Mouse (Mus musculus) embryonic facial prominence, embryonic 12.5 days (tissue): Measurements from ENCODE around the gene Olfr1513. TPM values are rescaled to one million over a fixed set of nuclear protein-coding genes. Genes with fewer than 3 reads are reported as not detected.
"Not testable (repeated sequence)": the region's sequence is repeated elsewhere in the genome, so short reads cannot be mapped to it uniquely, and the experiment has no call there.

Experiments used
- ATAC-seq: fragments of 200-750 bp; cut with Nextera tagmentation; 2 replicates; pipeline ENCODE4 v1.8.0; 2017; ENCODE audit not compliant: insufficient number of reproducible peaks, insufficient read depth, low FRiP score, low TSS enrichment
- H3K27ac ChIP-seq: fragments of 300-500 bp; sonication (generic); 2 replicates; pipeline ENCODE4 v1.5.1; 2016; ENCODE audit warnings: mild to moderate bottlenecking
- H3K27me3 ChIP-seq: fragments of 300-500 bp; sonication (generic); 2 replicates; pipeline ENCODE4 v1.6.1; 2016; ENCODE audit warnings: mild to moderate bottlenecking, moderate library complexity
- H3K36me3 ChIP-seq: fragments of 300-500 bp; sonication (generic); 2 replicates; pipeline ENCODE4 v1.6.1; 2016; ENCODE audit warnings: mild to moderate bottlenecking
- H3K4me1 ChIP-seq: fragments of 300-500 bp; sonication (generic); 2 replicates; pipeline ENCODE4 v1.6.1; 2016
- H3K4me2 ChIP-seq: fragments of 300-500 bp; sonication (generic); replicated peaks from 2 replicates; pipeline ENCODE4 v1.6.1; 2016; ENCODE audit warnings: mild to moderate bottlenecking, moderate library complexity
- H3K4me3 ChIP-seq: fragments of 300-500 bp; sonication (generic); 2 replicates; pipeline ENCODE4 v1.5.1; 2016; ENCODE audit warnings: mild to moderate bottlenecking
- H3K9ac ChIP-seq: fragments of 300-500 bp; sonication (generic); 2 replicates; pipeline ENCODE4 v1.6.1; 2016; ENCODE audit warnings: mild to moderate bottlenecking, moderate library complexity
- H3K9me3 ChIP-seq: fragments of 300-500 bp; sonication (generic); 2 replicates; pipeline ENCODE4 v1.6.1; 2016; ENCODE audit warnings: mild to moderate bottlenecking, moderate library complexity
- WGBS: fragments of 180-500 bp; shearing (Covaris S2); methylation state at CpG from one replicate; pipeline ENCODE4 v1.1.7; 2016; 5-methylcytosine and 5-hydroxymethylcytosine counted together
- polyA plus RNA-seq: library from polyadenylated mRNA; unstranded; fragments of >200 nt; fragmentation: Nextera tagmentation; extraction: Ambion mirVana; gene quantifications from 2 replicates; pipeline ENCODE4 v1.2.1, GENCODE M21; 2016

Olfr1513 gene
- polyA plus RNA-seq, 1 experiment from 2014 or later = not detected

GRCm38 (mm10) chr14:52327375-52327901 lies 28.8 kb downstream of the Olfr1513 start:
- no peaks in the 10 kb centered on the region for H3K9me3 ChIP-seq
- H3K36me3 ChIP-seq = no peaks in the 10 kb centered on the region
- peaks cover 20% of the 10 kb centered on the region for H3K27me3 ChIP-seq
- ATAC-seq = peak; percentile 50; the same call in 1 of the 2 replicates
- peak overlapping the region; percentile 57 for H3K4me3 ChIP-seq
- H3K9ac ChIP-seq = peak overlapping the region; percentile 56
- H3K27ac ChIP-seq = peak overlapping the region; percentile 66
- peaks cover 5% of the 10 kb centered on the region for H3K4me1 ChIP-seq
- peak overlapping the region; percentile 82 for H3K4me2 ChIP-seq
- WGBS = 1% methylated on average over 14 of the region's 14 CpGs

DNA sequence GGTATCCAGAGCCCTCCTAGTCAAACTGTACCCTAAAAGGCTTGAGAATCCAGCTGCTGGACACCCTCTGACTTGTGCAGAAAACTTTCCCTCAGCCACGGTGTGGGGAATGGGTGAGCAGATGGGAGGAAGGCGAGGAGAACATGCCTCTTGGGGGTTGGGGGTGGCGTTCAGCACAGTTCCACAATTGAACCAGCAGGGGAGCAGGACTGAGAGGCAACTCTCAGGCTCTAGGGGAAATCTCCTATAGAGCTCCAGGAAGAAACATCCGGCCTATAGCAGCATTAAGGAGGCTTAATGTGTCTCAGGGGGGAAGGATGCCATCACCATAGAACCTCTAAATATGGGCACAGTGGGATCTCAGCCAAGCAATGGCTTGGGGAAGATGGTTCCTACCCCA lies 30.3 kb downstream of the Olfr1513 start:
- H3K4me1 ChIP-seq = peaks cover 5% of the 10 kb centered on the region
- H3K9me3 ChIP-seq = no peaks in the 10 kb centered on the region
- peaks cover 17% of the 10 kb centered on the region for H3K27me3 ChIP-seq
- H3K27ac ChIP-seq = no peak overlapping the region
- whole genome bisulfite sequencing = 11% methylated on average over 4 of the region's 4 CpGs
- H3K4me3 ChIP-seq = no peak overlapping the region
- H3K36me3 ChIP-seq = no peaks in the 10 kb centered on the region
- no peak overlapping the region; the same call in 1 of the 2 replicates for H3K4me2 ChIP-seq
- no peak for ATAC-seq
- no peak overlapping the region for H3K9ac ChIP-seq

- no peak overlapping the region for H3K27ac ChIP-seq
- peaks cover 15% of the 10 kb centered on the region for H3K4me1 ChIP-seq
- H3K27me3 ChIP-seq = no peaks in the 10 kb centered on the region
- no peaks in the 10 kb centered on the region for H3K9me3 ChIP-seq
- H3K9ac ChIP-seq = no peak overlapping the region
- no peak overlapping the region for H3K4me3 ChIP-seq
- peaks cover 7% of the 10 kb centered on the region for H3K36me3 ChIP-seq
- no peak overlapping the region for H3K4me2 ChIP-seq
- 54% methylated on average over 6 of the region's 6 CpGs for WGBS
- no peak for ATAC-seq
These were observed 36.8 kb downstream of the Olfr1513 start for GRCm38 (mm10) chr14:52319361-52319760.

GRCm38 (mm10) chr14:52316441-52317225 lies 39.6 kb downstream of the Olfr1513 start:
- Histone ChIP-seq H3K4me2 (peak overlapping the region; percentile 91), H3K4me1 (peaks cover 26% of the 10 kb centered on the region)

GRCm38 (mm10) chr14:52315792-52316440 lies 40.3 kb downstream of the Olfr1513 start:
- WGBS = under 1% methylated on average over 33 of the region's 41 CpGs
- H3K4me1 ChIP-seq = peaks cover 26% of the 10 kb centered on the region
- H3K9me3 ChIP-seq = no peaks in the 10 kb centered on the region
- H3K9ac ChIP-seq = peak overlapping the region; percentile 90
- H3K27ac ChIP-seq = peak overlapping the region; percentile 96
- no peaks in the 10 kb centered on the region for H3K27me3 ChIP-seq
- H3K36me3 ChIP-seq = peaks cover 34% of the 10 kb centered on the region
- ATAC-seq = peak; percentile 85
- H3K4me2 ChIP-seq = peak overlapping the region; percentile 91
- H3K4me3 ChIP-seq = peak overlapping the region; percentile 76

More at GRCm38 (mm10) chr14:52316441-52317225, 39.6 kb downstream of the Olfr1513 start:
- Histone ChIP-seq H3K27me3 (no peaks in the 10 kb centered on the region), H3K4me3 (peak overlapping the region; percentile 76), H3K9me3 (no peaks in the 10 kb centered on the region), H3K9ac (peak overlapping the region; percentile 90), H3K27ac (peak overlapping the region; percentile 96), H3K36me3 (peaks cover 33% of the 10 kb centered on the region)
- 5% methylated on average over 15 of the region's 16 CpGs for WGBS
- peak; percentile 61 for ATAC-seq

DNA sequence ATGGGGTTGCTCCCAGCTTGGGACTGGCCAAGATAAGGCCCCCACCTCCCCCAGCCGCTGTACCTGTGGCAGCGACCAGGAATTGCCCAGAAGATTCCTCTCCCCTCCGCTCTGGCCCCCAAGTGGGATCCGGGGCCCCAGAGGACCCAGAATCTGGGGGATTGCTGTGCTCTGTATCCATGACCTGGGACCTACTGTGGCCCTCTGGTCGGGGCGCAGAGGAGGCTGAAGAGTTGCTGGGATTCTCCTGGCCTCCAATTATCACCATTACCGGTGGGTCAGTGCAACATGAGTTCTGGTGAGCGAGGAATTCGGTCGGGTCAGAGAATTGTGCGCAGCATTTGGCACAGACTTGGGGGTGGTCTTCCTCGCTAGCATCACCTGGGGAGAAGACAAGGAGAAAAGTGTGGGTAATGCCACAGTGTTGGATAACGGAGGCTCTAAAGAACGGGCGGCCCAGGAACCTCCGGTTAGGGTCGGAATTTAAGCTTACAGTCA lies 40.9 kb downstream of the Olfr1513 start:
- peaks cover 26% of the 10 kb centered on the region for H3K4me1 ChIP-seq
- H3K9me3 ChIP-seq = no peaks in the 10 kb centered on the region
- H3K9ac ChIP-seq = peak overlapping the region; percentile 90
- H3K27ac ChIP-seq = peak overlapping the region; percentile 96
- H3K36me3 ChIP-seq = peaks cover 39% of the 10 kb centered on the region
- H3K4me2 ChIP-seq = peak overlapping the region; percentile 91
- H3K4me3 ChIP-seq = peak overlapping the region; percentile 76
- 5% methylated on average over 17 of the region's 17 CpGs for WGBS
- no peak for ATAC-seq
- no peaks in the 10 kb centered on the region for H3K27me3 ChIP-seq

GRCm38 (mm10) chr14:52314808-52315150 lies 41.4 kb downstream of the Olfr1513 start:
- peaks cover 26% of the 10 kb centered on the region for H3K4me1 ChIP-seq

GRCm38 (mm10) chr14:52313931-52314807 lies 42.0 kb downstream of the Olfr1513 start:
- Histone ChIP-seq H3K4me3 (peak overlapping the region; percentile 76), H3K4me2 (peak overlapping the region; percentile 91), H3K36me3 (peaks cover 49% of the 10 kb centered on the region), H3K9me3 (no peaks in the 10 kb centered on the region), H3K4me1 (peaks cover 26% of the 10 kb centered on the region), H3K27me3 (no peaks in the 10 kb centered on the region), H3K9ac (no peak overlapping the region; the same call in 1 of the 2 replicates), H3K27ac (peak overlapping the region; percentile 96; the same call in 1 of the 2 replicates)
- no peak for ATAC-seq
- WGBS = 88% methylated on average over 26 of the region's 26 CpGs

More at GRCm38 (mm10) chr14:52314808-52315150, 41.4 kb downstream of the Olfr1513 start:
- Histone ChIP-seq H3K9me3 (no peaks in the 10 kb centered on the region), H3K4me3 (peak overlapping the region; percentile 76), H3K27ac (peak overlapping the region; percentile 96; the same call in 1 of the 2 replicates), H3K9ac (peak overlapping the region; percentile 90), H3K36me3 (peaks cover 43% of the 10 kb centered on the region), H3K27me3 (no peaks in the 10 kb centered on the region), H3K4me2 (peak overlapping the region; percentile 91)
- WGBS = 45% methylated on average over 8 of the region's 8 CpGs
- no peak for ATAC-seq

GRCm38 (mm10) chr14:52310906-52311305 lies 45.3 kb downstream of the Olfr1513 start:
- H3K4me3 ChIP-seq = no peak overlapping the region
- no peaks in the 10 kb centered on the region for H3K27me3 ChIP-seq
- WGBS = 88% methylated on average over 2 of the region's 2 CpGs
- H3K9me3 ChIP-seq = no peaks in the 10 kb centered on the region
- H3K27ac ChIP-seq = no peak overlapping the region
- ATAC-seq = no peak
- no peak overlapping the region for H3K4me2 ChIP-seq
- no peak overlapping the region for H3K9ac ChIP-seq
- peaks cover 53% of the 10 kb centered on the region for H3K36me3 ChIP-seq
- H3K4me1 ChIP-seq = peaks cover 20% of the 10 kb centered on the region

DNA sequence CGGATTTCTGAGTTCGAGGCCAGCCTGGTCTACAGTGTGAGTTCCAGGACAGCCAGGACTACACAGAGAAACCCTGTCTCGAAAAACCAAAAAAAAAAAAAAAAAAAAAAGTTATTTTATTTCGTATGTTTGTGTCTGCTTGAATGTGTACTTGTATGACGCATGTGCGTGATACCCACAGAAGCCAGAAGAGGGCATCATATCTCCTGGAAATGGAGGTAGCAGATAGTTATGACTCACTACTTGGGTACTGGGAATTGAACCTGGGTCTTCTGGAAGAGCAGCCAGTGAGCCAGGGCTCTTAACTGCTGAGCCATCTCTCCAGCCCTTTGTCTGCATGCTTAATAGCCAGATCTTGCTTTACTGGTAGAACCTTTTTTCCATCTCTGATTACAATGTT lies 45.9 kb downstream of the Olfr1513 start:
- not testable (repeated sequence) for H3K4me3 ChIP-seq, ATAC-seq, H3K9ac ChIP-seq, H3K9me3 ChIP-seq, H3K27ac ChIP-seq, H3K27me3 ChIP-seq, H3K4me2 ChIP-seq
- Histone ChIP-seq H3K4me1 (peaks cover 20% of the 10 kb centered on the region), H3K36me3 (peaks cover 53% of the 10 kb centered on the region)
- WGBS = 88% methylated on average over 5 of the region's 6 CpGs

- Histone ChIP-seq H3K27ac (no peak overlapping the region), H3K27me3 (no peaks in the 10 kb centered on the region), H3K4me2 (no peak overlapping the region), H3K4me1 (0 out of 2 replicates have a peak, but pooled peaks cover 4% of the 10 kb centered on the region), H3K9me3 (no peaks in the 10 kb centered on the region), H3K4me3 (no peak overlapping the region), H3K36me3 (peaks cover 19% of the 10 kb centered on the region), H3K9ac (no peak overlapping the region)
- 100% methylated on average over 2 of the region's 2 CpGs for WGBS
- ATAC-seq = no peak
These were observed 50.1 kb downstream of the Olfr1513 start for GRCm38 (mm10) chr14:52306100-52306499.
